Mouse (Mus musculus) testis, postnatal 10 days (tissue): Measurements from ENCODE around the gene Chaf1b.

Experiments used
- DNase-seq: peaks from one replicate; pipeline ENCODE4 v3.0.0; 2021; ENCODE audit warnings: low spot score

Chaf1b gene

GRCm38 (mm10) chr16:93883423-93884085 lies at the start of gene Chaf1b:
TSS of gene Chaf1b (plus strand) at chr16:93883901.
- peak; percentile 99 for DNase-seq

GRCm38 (mm10) chr16:93834076-93834475 lies 49.6 kb upstream of the Chaf1b start:
- DNase-seq, result no peak

GRCm38 (mm10) chr16:93839049-93839448 lies 44.7 kb upstream of the Chaf1b start:
- DNase-seq, result no peak

- no peak for DNase-seq
Observed at GRCm38 (mm10) chr16:93850527-93850926, 33.2 kb upstream of the Chaf1b start.

GRCm38 (mm10) chr16:93859967-93860366 lies 23.7 kb upstream of the Chaf1b start:
- no peak for DNase-seq

GRCm38 (mm10) chr16:93860686-93861085 lies 23.0 kb upstream of the Chaf1b start:
- DNase-seq, result no peak

GRCm38 (mm10) chr16:93874841-93875240 lies 8.9 kb upstream of the Chaf1b start:
- no peak for DNase-seq

GRCm38 (mm10) chr16:93877612-93878380 lies 5.9 kb upstream of the Chaf1b start:
- DNase-seq, result no peak

GRCm38 (mm10) chr16:93884086-93884721 lies 503 bp downstream of the Chaf1b start:
- DNase-seq, result peak; percentile 54

GRCm38 (mm10) chr16:93884722-93885113 lies 1.0 kb downstream of the Chaf1b start:
- DNase-seq, result no peak

- no peak for DNase-seq
Observed at GRCm38 (mm10) chr16:93888481-93888880, 4.8 kb downstream of the Chaf1b start.

- DNase-seq, result no peak
Observed at GRCm38 (mm10) chr16:93890948-93891604, 7.4 kb downstream of the Chaf1b start.

GRCm38 (mm10) chr16:93893285-93893684 lies 9.6 kb downstream of the Chaf1b start:
- no peak for DNase-seq

- DNase-seq, result no peak
Observed at GRCm38 (mm10) chr16:93903027-93903426, 19.3 kb downstream of the Chaf1b start.

- peak; percentile 80 for DNase-seq
Observed at GRCm38 (mm10) chr16:93906156-93907014, 22.7 kb downstream of the Chaf1b start.

- no peak for DNase-seq
Observed at GRCm38 (mm10) chr16:93907761-93908160, 24.1 kb downstream of the Chaf1b start.

- DNase-seq, result no peak
Observed at GRCm38 (mm10) chr16:93908196-93908595, 24.5 kb downstream of the Chaf1b start.

GRCm38 (mm10) chr16:93909936-93910335 lies 26.2 kb downstream of the Chaf1b start:
- DNase-seq, result no peak

GRCm38 (mm10) chr16:93910735-93911665 lies 27.3 kb downstream of the Chaf1b start:
- no peak for DNase-seq

GRCm38 (mm10) chr16:93912158-93912557 lies 28.5 kb downstream of the Chaf1b start:
- DNase-seq, result no peak
